Mouse (Mus musculus) heart, postnatal 14 days (tissue): Measurements from ENCODE around the gene Alg12. TPM values are rescaled to one million over a fixed set of nuclear protein-coding genes. Genes with fewer than 3 reads are reported as not detected.
"Not testable (repeated sequence)": the region's sequence is repeated elsewhere in the genome, so short reads cannot be mapped to it uniquely, and the experiment has no call there.

Experiments
- DNase-seq, 2 experiments: peaks; one replicate each; pipeline ENCODE4 v3.0.0; 2021 to 2022
- intact Hi-C: fragments of 180-260 bp; cut with DNase I; formaldehyde crosslinking; loops from one replicate; pipeline ENCODE4 v1.15.1; 2025
- total RNA-seq, 2 experiments: library from RNA; stranded (reverse); gene quantifications; 2 replicates each; pipeline ENCODE4 v1.2.3; 2021

The Alg12 gene
- total RNA-seq, 2 experiments from 2014 or later = 9.2 to 9.9 TPM

GRCm38 (mm10) chr15:88836571-88836970 is 17.5 kb upstream of the Alg12 start:
- DNase-seq = no peak
- intact Hi-C loops = no loop called here

DNA sequence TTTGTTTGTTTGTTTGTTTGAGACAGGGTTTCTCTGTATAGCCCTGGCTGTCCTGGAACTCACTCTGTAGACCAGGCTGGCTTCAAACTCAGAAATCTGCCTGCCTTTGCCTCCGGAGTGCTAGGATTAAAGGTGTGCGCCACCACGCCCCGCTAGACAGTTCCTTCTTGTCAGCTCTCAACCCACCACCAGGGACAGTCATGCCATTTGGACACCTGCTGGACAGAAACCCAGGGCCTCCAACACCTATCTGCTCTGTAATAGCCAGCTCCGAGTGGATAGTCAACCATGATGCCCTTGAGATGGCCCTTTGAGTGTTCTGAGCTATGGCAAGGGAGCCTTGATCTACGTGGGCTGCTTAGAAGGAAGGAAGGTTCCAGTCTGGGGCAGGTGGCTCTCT is 16.9 kb upstream of the Alg12 start:
- intact Hi-C loops = no loop called here
- no peak for DNase-seq

DNA sequence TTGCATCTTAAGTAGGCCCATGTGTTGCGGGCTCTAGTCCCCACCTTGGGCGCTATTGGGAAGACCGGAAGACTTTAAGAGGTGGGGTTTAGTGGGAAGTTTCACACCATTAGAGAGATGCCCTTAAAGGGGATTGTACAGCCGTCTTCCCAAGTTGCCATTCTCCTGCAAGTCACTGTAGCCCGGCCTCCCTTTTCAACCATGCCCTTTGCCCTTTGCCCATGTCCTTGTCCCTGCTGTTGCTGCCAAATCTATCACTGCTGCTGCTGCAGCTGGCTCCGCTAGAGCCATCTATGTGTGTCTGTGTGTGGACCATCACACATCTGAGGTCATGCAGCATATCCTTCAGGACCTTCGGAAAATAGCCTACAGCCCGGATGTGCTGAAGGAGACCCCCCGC is 13.4 kb upstream of the Alg12 start:
- intact Hi-C loops = no loop called here

GRCm38 (mm10) chr15:88831482-88831881 is 12.4 kb upstream of the Alg12 start:
- peak; percentile 82 for DNase-seq
- intact Hi-C loops = no loop called here

More for the DNA sequence above, 13.4 kb upstream of the Alg12 start:
- DNase-seq = no peak

DNA sequence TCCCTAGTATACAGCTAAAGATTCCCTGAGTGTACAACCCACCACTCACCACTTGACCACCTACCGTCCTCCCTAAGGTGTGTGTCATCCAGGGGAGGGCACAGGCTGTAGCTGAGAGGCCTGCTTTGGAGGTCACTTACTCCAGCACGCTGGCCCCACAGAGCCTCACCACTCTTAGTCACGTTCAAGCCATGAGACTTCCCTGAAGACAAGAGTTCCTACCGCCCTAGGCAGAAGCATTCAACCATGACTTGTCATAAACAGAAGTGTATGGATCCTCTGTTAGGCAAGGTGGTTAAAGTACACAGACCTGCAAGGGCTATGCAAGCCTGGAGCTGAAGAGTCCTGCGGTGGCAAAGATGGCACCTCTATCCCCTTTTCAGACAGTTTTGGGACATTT is 11.6 kb upstream of the Alg12 start:
- DNase-seq = no peak
- intact Hi-C loops = no loop called here

DNA sequence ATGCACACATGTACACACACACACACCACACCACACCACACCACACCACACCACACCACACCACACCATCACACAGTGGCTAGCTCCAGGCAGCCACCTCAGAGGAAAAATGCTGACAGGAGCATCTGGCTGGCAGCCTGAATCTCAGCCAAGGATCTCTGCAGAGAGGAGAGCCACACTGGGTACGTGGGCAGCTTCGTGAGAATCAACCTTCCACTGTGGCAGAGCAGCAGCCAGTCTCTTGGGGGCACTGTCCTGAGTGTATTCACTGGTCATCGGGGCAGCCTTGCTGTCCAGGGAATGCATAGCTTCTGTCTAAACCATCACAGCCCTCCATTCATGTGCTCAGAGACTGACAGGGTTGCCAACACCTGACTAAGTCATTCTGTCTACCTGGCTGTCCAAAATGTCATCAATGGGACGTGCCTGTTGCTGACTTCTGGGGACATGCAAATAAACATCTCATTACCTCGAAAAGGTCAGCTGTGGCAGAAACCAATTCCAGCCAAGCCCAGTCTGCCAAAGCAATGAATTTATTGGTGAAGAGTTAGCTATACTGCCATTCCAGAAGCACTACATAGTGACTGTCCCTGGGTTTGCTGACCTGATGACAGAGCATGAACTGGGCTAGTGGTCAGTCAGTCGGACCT is 10.8 kb upstream of the Alg12 start:
- no peak for DNase-seq

GRCm38 (mm10) chr15:88828800-88829705 is 9.9 kb upstream of the Alg12 start:
- intact Hi-C loops = loop anchor here (1.0 to 10.0 kb wide), 4 partner anchors 47 to 246 kb away; partner anchors contain the start of gene Trabd
- DNase-seq = peak; percentile 93 to 96

More for the DNA sequence above, 10.8 kb upstream of the Alg12 start:
- intact Hi-C loops = loop anchor here (5.0 to 10.0 kb wide), 2 partner anchors 167 to 245 kb away; partner anchors contain the start of gene Trabd

GRCm38 (mm10) chr15:88827991-88828799 is 9.1 kb upstream of the Alg12 start:
- DNase-seq = peak; percentile 75 to 84
- intact Hi-C loops = loop anchor here (1.0 to 10.0 kb wide), 4 partner anchors 48 to 247 kb away; partner anchors contain the start of gene Trabd

- intact Hi-C loops = loop anchor here (5.0 to 10.0 kb wide), 2 partner anchors 170 to 247 kb away; partner anchors contain the start of gene Trabd
- DNase-seq = no peak
Measured at GRCm38 (mm10) chr15:88827466-88827865, 8.3 kb upstream of the Alg12 start.

- DNase-seq = no peak
- intact Hi-C loops = loop anchor here (10.0 kb wide), 1 partner anchor 251 kb away; the partner anchor contains the start of gene Trabd
Measured at GRCm38 (mm10) chr15:88823376-88823775, 4.3 kb upstream of the Alg12 start.

DNA sequence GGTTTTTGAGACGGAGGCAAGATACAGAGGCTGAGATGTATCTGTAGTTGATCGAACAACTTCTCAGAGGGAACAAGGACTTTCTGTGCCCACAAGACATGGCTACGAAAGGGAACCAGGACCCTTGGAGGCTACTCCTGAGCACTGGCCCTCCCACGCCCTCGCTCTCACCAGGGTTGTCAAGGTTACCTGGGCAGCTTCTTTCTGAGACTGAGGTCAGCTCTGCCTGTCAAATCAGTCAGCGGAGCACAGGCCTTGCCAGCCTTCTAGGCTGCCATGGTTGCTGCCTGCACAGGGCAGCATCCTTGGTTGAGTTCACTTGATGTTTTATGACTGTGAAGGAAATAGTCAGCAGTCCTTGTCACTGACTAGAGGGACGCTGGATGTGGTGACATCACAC is 3.4 kb upstream of the Alg12 start:
- intact Hi-C loops = loop anchor here (10.0 kb wide), 1 partner anchor 252 kb away; the partner anchor contains the start of gene Trabd

GRCm38 (mm10) chr15:88821403-88821802 is 2.3 kb upstream of the Alg12 start:
- no peak for DNase-seq
- intact Hi-C loops = loop anchor here (10.0 kb wide), 1 partner anchor 253 kb away; the partner anchor contains the start of gene Trabd

More for the DNA sequence above, 3.4 kb upstream of the Alg12 start:
- no peak for DNase-seq

GRCm38 (mm10) chr15:88819906-88820303 is 787 bp upstream of the Alg12 start:
- intact Hi-C loops = loop anchor here (10.0 kb wide), 1 partner anchor 255 kb away; the partner anchor contains the start of gene Trabd
- DNase-seq = no peak

DNA sequence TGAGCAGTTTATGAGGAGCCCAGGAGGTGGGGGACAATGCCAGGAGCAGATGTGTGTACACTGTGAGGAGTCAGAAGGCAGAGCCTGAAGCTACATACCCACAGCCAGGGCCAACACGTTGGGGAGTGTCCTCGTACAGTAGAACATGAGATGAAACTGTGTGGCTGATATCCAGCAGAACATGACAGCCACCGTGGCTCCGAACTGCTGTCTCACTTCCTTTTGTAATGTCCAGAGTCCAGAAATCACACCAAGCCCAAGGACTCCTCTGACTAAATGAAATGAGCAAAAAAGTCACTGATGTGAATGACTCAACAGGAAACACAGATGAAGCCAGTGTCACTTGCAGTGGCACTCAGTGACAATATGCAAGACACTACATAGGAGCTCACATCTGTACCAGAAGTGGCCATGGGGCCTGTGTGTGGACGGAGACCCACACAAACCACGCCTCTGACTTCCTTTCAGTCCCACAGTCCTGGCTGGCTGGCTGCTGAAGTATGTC is 3.9 kb downstream of the Alg12 start:
- intact Hi-C loops = no loop called here

DNA sequence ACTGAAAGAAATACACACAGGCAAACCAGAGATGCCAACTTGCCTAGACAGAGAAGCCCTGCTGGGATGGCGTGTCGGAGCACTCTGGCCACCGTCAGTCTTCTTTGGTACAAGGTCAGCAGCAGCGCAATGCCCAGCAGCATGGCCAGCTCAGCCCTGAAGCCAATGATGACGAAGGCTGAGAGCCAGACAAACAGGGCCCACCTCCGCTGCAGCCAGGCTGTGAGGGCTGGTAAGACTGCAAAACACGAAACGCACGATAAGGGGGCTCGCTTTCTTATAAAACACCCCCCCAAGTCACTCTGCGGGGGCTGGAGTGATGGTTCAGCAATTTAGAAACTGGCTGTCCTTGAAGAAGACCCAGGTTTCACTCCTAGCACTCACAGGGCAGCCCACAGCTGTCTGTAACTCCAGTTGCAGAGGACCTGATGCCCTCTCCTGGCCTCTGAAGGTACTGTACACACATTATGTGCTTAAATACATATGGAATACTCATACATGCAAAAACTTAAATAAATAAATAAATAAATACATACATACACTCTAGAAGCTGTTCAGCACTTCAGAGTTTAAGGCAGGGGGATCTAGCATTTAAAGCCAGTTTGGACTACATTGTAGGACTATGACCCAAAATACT is 4.6 kb downstream of the Alg12 start:
- intact Hi-C loops = no loop called here

More for the DNA sequence above, 3.9 kb downstream of the Alg12 start:
- no peak for DNase-seq

DNA sequence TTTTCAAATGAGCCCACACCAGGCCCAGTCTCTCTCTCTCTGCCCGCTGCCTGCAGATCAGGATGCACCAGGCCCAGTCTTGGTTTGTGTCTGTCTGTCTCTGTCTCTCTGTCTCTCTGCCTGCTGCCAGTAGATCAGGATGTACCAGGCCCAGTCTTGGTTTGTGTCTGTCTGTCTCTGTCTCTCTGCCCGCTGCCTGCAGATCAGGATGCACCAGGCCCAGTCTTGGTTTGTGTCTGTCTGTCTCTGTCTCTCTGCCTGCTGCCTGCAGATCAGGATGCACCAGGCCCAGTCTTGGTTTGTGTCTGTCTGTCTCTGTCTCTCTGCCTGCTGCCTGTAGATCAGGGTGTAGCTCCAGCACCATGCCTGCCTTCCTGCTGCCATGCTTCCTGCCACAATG is 5.2 kb downstream of the Alg12 start:
- intact Hi-C loops, DNase-seq: not testable (repeated sequence)

More for the DNA sequence above, 4.6 kb downstream of the Alg12 start:
- no peak for DNase-seq

GRCm38 (mm10) chr15:88813262-88813661 is 5.9 kb downstream of the Alg12 start:
- DNase-seq = no peak
- intact Hi-C loops = no loop called here

DNA sequence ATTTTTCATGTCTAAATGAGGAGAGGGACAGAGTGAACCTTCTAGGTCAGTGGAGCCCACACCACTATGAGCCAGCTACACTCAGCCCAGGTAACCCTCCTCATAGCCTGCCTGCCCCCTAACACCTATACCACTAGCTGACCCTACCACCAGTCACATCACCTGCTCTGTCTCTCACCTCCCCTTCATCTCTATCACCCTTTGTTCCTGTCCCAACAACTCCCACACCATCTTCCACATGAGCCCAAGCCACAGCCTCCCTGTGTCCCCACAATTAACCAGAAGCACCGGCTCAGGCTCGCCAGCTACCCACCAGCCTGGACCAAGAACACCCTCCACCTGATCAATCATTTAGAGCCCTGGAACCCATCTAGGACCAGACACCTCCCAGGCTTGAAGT is 8.7 kb downstream of the Alg12 start:
- no peak for DNase-seq
- intact Hi-C loops = no loop called here

GRCm38 (mm10) chr15:88808121-88808520 is 11.0 kb downstream of the Alg12 start:
- intact Hi-C loops = no loop called here
- DNase-seq = no peak
